29 mouse cellular contexts compared by ENCODE assay signal in the genomic region with DNA sequence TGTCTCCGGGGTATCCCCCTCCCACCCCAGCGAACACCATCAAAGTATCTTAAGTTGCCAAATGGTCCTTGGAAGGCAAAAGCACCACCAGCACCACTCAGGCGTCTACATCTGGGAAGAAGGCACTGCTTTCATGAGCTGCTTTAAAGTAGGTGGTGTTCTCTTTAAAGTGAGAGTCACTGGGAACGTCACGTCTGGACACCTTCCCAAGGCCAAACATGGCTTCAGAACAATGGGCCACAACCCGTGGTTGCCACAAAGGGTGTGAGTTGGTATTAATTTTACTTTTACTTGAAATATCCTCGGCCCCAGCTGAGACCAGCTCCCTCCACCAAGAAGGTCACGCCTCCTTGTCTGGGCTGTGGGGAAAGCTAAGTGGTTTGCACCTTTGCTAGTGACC. TPM values are rescaled to one million over a fixed set of nuclear protein-coding genes. Genes with fewer than 3 reads are reported as not detected.
DNase-seq lines count a peak whose midpoint lies in the region; ATAC-seq and TF ChIP-seq lines count a peak whose summit lies in the region.
"Had no signal": no experiment of that assay in that cellular context is flagged by ENCODE, and none has a peak within 500 bp of the region (broad histone marks: within the 10 kb centered on the region; RNA-seq: fewer than 3 reads in every experiment).

No protein-coding gene starts in this region.

- peaks cover 60% of the 10 kb centered on the region for H3K4me1 ChIP-seq in hindbrain, embryonic 10.5 days (replicated peaks)
- peaks cover 29% of the 10 kb centered on the region for H3K4me1 ChIP-seq in hindbrain, embryonic 14.5 days (replicated peaks; ENCODE audit: control insufficient read depth, insufficient read depth, low read length)
- peaks cover 71% of the 10 kb centered on the region for H3K4me1 ChIP-seq in midbrain, embryonic 10.5 days
- H3K4me1 ChIP-seq in midbrain, postnatal 0 days (ENCODE audit: insufficient read depth, low read length) = peaks cover 20% of the 10 kb centered on the region
- H3K4me1 ChIP-seq in stomach, embryonic 16.5 days (ENCODE audit: control insufficient read depth, insufficient read depth, low read length) = peaks cover 39% of the 10 kb centered on the region

- no peak for TF ChIP-seq CTCF in midbrain, postnatal 0 days (IDR thresholded peaks at IDR 0.05)

- H3K9me3 ChIP-seq in hindbrain, embryonic 10.5 days = no peaks in the 10 kb centered on the region
- no peaks in the 10 kb centered on the region for H3K9me3 ChIP-seq in hindbrain, embryonic 14.5 days (ENCODE audit: control insufficient read depth, low read length)
- H3K9me3 ChIP-seq in midbrain, embryonic 10.5 days (replicated peaks) = no peaks in the 10 kb centered on the region
- no peaks in the 10 kb centered on the region for H3K9me3 ChIP-seq in midbrain, postnatal 0 days (ENCODE audit: low read length)
- H3K9me3 ChIP-seq in stomach, embryonic 16.5 days (replicated peaks; ENCODE audit: control insufficient read depth, low read length) = no peaks in the 10 kb centered on the region
- H3K9me3 ChIP-seq: forebrain, embryonic 12.5 days; G1E; hindbrain, embryonic 13.5 days; limb, embryonic 13.5 days; midbrain, embryonic 12.5 days; neural tube, embryonic 13.5 days had no signal

- H3K36me3 ChIP-seq in hindbrain, embryonic 10.5 days = no peaks in the 10 kb centered on the region
- no peaks in the 10 kb centered on the region for H3K36me3 ChIP-seq in hindbrain, embryonic 14.5 days (replicated peaks; ENCODE audit: control insufficient read depth, insufficient read depth)
- no peaks in the 10 kb centered on the region for H3K36me3 ChIP-seq in midbrain, embryonic 10.5 days
- no peaks in the 10 kb centered on the region for H3K36me3 ChIP-seq in midbrain, postnatal 0 days (ENCODE audit: insufficient read depth, low read length)
- H3K36me3 ChIP-seq in stomach, embryonic 16.5 days (ENCODE audit: control insufficient read depth, insufficient read depth, low read length) = no peaks in the 10 kb centered on the region
- H3K36me3 ChIP-seq: forebrain, embryonic 12.5 days; G1E; hindbrain, embryonic 13.5 days; limb, embryonic 13.5 days; midbrain, embryonic 12.5 days; neural tube, embryonic 13.5 days had no signal

- no peak for ATAC-seq in hindbrain, embryonic 14.5 days (ENCODE audit: low FRiP score)
- ATAC-seq in midbrain, postnatal 0 days (ENCODE audit: low FRiP score) = no peak
- no peak for ATAC-seq in stomach, embryonic 16.5 days (ENCODE audit: insufficient read depth, low FRiP score)

- H3K27me3 ChIP-seq in hindbrain, embryonic 10.5 days (ENCODE audit: insufficient read depth, poor library complexity, severe bottlenecking) = no peaks in the 10 kb centered on the region
- H3K27me3 ChIP-seq in hindbrain, embryonic 14.5 days (ENCODE audit: control insufficient read depth, insufficient read depth, low read length) = no peaks in the 10 kb centered on the region
- H3K27me3 ChIP-seq in midbrain, embryonic 10.5 days (ENCODE audit: low read depth, poor library complexity, severe bottlenecking) = no peaks in the 10 kb centered on the region
- H3K27me3 ChIP-seq in midbrain, postnatal 0 days (ENCODE audit: insufficient read depth, low read length) = no peaks in the 10 kb centered on the region
- H3K27me3 ChIP-seq in stomach, embryonic 16.5 days (ENCODE audit: control insufficient read depth, insufficient read depth, low read length) = no peaks in the 10 kb centered on the region
- H3K27me3 ChIP-seq: forebrain, embryonic 12.5 days; hindbrain, embryonic 13.5 days; limb, embryonic 13.5 days; midbrain, embryonic 12.5 days; neural tube, embryonic 13.5 days had no signal

- H3K4me3 ChIP-seq in hindbrain, embryonic 10.5 days = no peak overlapping the region
- H3K4me3 ChIP-seq in hindbrain, embryonic 14.5 days (replicated peaks; ENCODE audit: low read length) = no peak overlapping the region
- H3K4me3 ChIP-seq in midbrain, embryonic 10.5 days = no peak overlapping the region
- H3K4me3 ChIP-seq in midbrain, postnatal 0 days (ENCODE audit: low read depth, low read length) = no peak overlapping the region
- no peak overlapping the region for H3K4me3 ChIP-seq in stomach, embryonic 16.5 days (replicated peaks; ENCODE audit: low read length)
- H3K4me3 ChIP-seq: erythroblast, embryonic 14.5 days; forebrain, embryonic 12.5 days; hindbrain, embryonic 13.5 days; limb, embryonic 13.5 days; midbrain, embryonic 12.5 days; neural tube, embryonic 13.5 days had no signal

- no peak overlapping the region for H3K4me2 ChIP-seq in hindbrain, embryonic 14.5 days (replicated peaks)
- no peak overlapping the region for H3K4me2 ChIP-seq in midbrain, postnatal 0 days (ENCODE audit: low read depth, low read length, poor library complexity, severe bottlenecking)
- no peak overlapping the region for H3K4me2 ChIP-seq in stomach, embryonic 16.5 days (ENCODE audit: low read depth, low read length)
- H3K4me2 ChIP-seq: forebrain, embryonic 12.5 days; heart, embryonic 11.5 days; hindbrain, embryonic 13.5 days; limb, embryonic 13.5 days; midbrain, embryonic 12.5 days; neural tube, embryonic 13.5 days had no signal

- WGBS in hindbrain, embryonic 10.5 days = 84% methylated on average over 8 of the region's 8 CpGs
- WGBS in hindbrain, embryonic 14.5 days = 91% methylated on average over 8 of the region's 8 CpGs
- WGBS in midbrain, embryonic 10.5 days = 81% methylated on average over 8 of the region's 8 CpGs
- WGBS in midbrain, postnatal 0 days = 84% methylated on average over 8 of the region's 8 CpGs
- 63% methylated on average over 8 of the region's 8 CpGs for WGBS in stomach, embryonic 16.5 days

- peak overlapping the region; percentile 70 for H3K27ac ChIP-seq in hindbrain, embryonic 10.5 days
- no peak overlapping the region for H3K27ac ChIP-seq in hindbrain, embryonic 14.5 days
- peak overlapping the region; percentile 98 for H3K27ac ChIP-seq in midbrain, embryonic 10.5 days (replicated peaks)
- H3K27ac ChIP-seq in midbrain, postnatal 0 days (ENCODE audit: low read depth, low read length) = no peak overlapping the region
- H3K27ac ChIP-seq in stomach, embryonic 16.5 days (ENCODE audit: low read length) = peak overlapping the region; percentile 34
- H3K27ac ChIP-seq: forebrain, embryonic 12.5 days; hindbrain, embryonic 13.5 days; kidney, postnatal 0 days; limb, embryonic 13.5 days; neural tube, embryonic 13.5 days had no signal

- H3K9ac ChIP-seq in hindbrain, embryonic 14.5 days = no peak overlapping the region
- no peak overlapping the region for H3K9ac ChIP-seq in midbrain, postnatal 0 days (replicated peaks; ENCODE audit: low read length, poor library complexity, severe bottlenecking)
- H3K9ac ChIP-seq in stomach, embryonic 16.5 days (ENCODE audit: low read length) = no peak overlapping the region
- H3K9ac ChIP-seq: forebrain, embryonic 12.5 days; hindbrain, embryonic 13.5 days; limb, embryonic 13.5 days; midbrain, embryonic 12.5 days; neural tube, embryonic 13.5 days had no signal

- peak; percentile 52 for DNase-seq in adrenal gland, postnatal 14 days
- no peak for DNase-seq in adrenal gland, adult 2 months
- DNase-seq in hindbrain, embryonic 10.5 days (ENCODE audit: low spot score) = no peak
- no peak for DNase-seq in hindbrain, embryonic 14.5 days (ENCODE audit: low spot score)
- DNase-seq in midbrain, embryonic 10.5 days (ENCODE audit: low spot score) = no peak
- no peak for DNase-seq in midbrain, postnatal 0 days (ENCODE audit: low spot score)
- no peak for DNase-seq in layer of hippocampus, adult 8-10 months (ENCODE audit: low spot score in 2 of 2)
- DNase-seq: cerebellum, adult 8-10 months; gastrocnemius, postnatal 14 days; heart, postnatal 36 days; kidney, adult 2 months; kidney, postnatal 4 days; lung, postnatal 36 days; right cerebral cortex, postnatal 4 days; thymus, adult 18-20 months; thymus, postnatal 36 days had no signal

RNA-seq across cellular contexts. Expression of gene Fmod, which starts 20.7 kb away (rescaled TPM):
- total RNA-seq in adrenal gland, postnatal 14 days (2021) = 13.9 and 15.3 TPM in 2 replicates
- 10 to 100 TPM; 10.1 to 12.4 TPM for total RNA-seq in adrenal gland, adult 2 months (2021)
- 13.4 and 17.9 TPM in 2 replicates for polyA plus RNA-seq in adrenal gland, adult 2 months (2012; rRNA removed)
- 3.6 and 9.8 TPM in 2 replicates for polyA plus RNA-seq in hindbrain, embryonic 10.5 days (2016; fragmentation: Nextera tagmentation; extraction: Ambion mirVana)
- 5.3 and 6.2 TPM in 2 replicates for polyA plus RNA-seq in hindbrain, embryonic 14.5 days (2014; fragmentation: Nextera tagmentation; extraction: Ambion mirVana)
- 2.8 and 6.5 TPM in 2 replicates for polyA plus RNA-seq in midbrain, embryonic 10.5 days (2016; fragmentation: Nextera tagmentation; extraction: Ambion mirVana)
- 17.0 and 17.1 TPM in 2 replicates for total RNA-seq in midbrain, postnatal 0 days (2014; rRNA removed)
- polyA plus RNA-seq in midbrain, postnatal 0 days (2015; fragmentation: Nextera tagmentation; extraction: Ambion mirVana) = 24.8 and 26.3 TPM in 2 replicates
- 12.3 and 13.1 TPM in 2 replicates for polyA plus RNA-seq in stomach, embryonic 16.5 days (2015; fragmentation: Nextera tagmentation; extraction: Ambion mirVana)
- total RNA-seq in layer of hippocampus, adult 8-10 months (2022) = 10 to 100 TPM in 3 of 4 experiments, 1 to 10 TPM in 1; 8.4 to 11.4 (median 10.1) TPM
- total RNA-seq: granulocyte monocyte progenitor cell, adult 5-6 weeks; megakaryocyte, adult 5-6 weeks had no signal
- polyA plus RNA-seq: erythroblast, embryonic 14.5 days; G1E had no signal

RNA-seq across cellular contexts. Expression of gene Btg2, which starts 21.2 kb away (rescaled TPM):
- 36.7 and 58.2 TPM in 2 replicates for total RNA-seq in adrenal gland, postnatal 14 days (2021)
- total RNA-seq in adrenal gland, adult 2 months (2021) = 10 to 100 TPM; 20.3 to 55.2 TPM
- 18.9 and 25.1 TPM in 2 replicates for polyA plus RNA-seq in adrenal gland, adult 2 months (2012; rRNA removed)
- 100.0 and 117 TPM in 2 replicates for polyA plus RNA-seq in hindbrain, embryonic 10.5 days (2016; fragmentation: Nextera tagmentation; extraction: Ambion mirVana)
- 26.3 and 29.0 TPM in 2 replicates for polyA plus RNA-seq in hindbrain, embryonic 14.5 days (2014; fragmentation: Nextera tagmentation; extraction: Ambion mirVana)
- polyA plus RNA-seq in midbrain, embryonic 10.5 days (2016; fragmentation: Nextera tagmentation; extraction: Ambion mirVana) = 107 and 161 TPM in 2 replicates
- 12.0 and 19.8 TPM in 2 replicates for total RNA-seq in midbrain, postnatal 0 days (2014; rRNA removed)
- polyA plus RNA-seq in midbrain, postnatal 0 days (2015; fragmentation: Nextera tagmentation; extraction: Ambion mirVana) = 8.9 and 9.9 TPM in 2 replicates
- 98.5 and 110 TPM in 2 replicates for polyA plus RNA-seq in stomach, embryonic 16.5 days (2015; fragmentation: Nextera tagmentation; extraction: Ambion mirVana)
- total RNA-seq in layer of hippocampus, adult 8-10 months (2022) = 10 to 100 TPM; 14.4 to 18.4 (median 17.3) TPM

RNA-seq across cellular contexts. Expression of gene Chit1, which starts 53.3 kb away (rescaled TPM):
- not detected in 2 replicates for total RNA-seq in adrenal gland, postnatal 14 days (2021)
- total RNA-seq in adrenal gland, adult 2 months (2021) = not detected
- polyA plus RNA-seq in adrenal gland, adult 2 months (2012; rRNA removed) = 0.07 and 0.08 TPM in 2 replicates
- polyA plus RNA-seq in hindbrain, embryonic 10.5 days (2016; fragmentation: Nextera tagmentation; extraction: Ambion mirVana) = not detected in 2 replicates
- polyA plus RNA-seq in hindbrain, embryonic 14.5 days (2014; fragmentation: Nextera tagmentation; extraction: Ambion mirVana) = 0.20 and 0.23 TPM in 2 replicates
- not detected in 2 replicates for polyA plus RNA-seq in midbrain, embryonic 10.5 days (2016; fragmentation: Nextera tagmentation; extraction: Ambion mirVana)
- 0.24 and 0.99 TPM in 2 replicates for total RNA-seq in midbrain, postnatal 0 days (2014; rRNA removed)
- 0.21 and 0.48 TPM in 2 replicates for polyA plus RNA-seq in midbrain, postnatal 0 days (2015; fragmentation: Nextera tagmentation; extraction: Ambion mirVana)
- polyA plus RNA-seq in stomach, embryonic 16.5 days (2015; fragmentation: Nextera tagmentation; extraction: Ambion mirVana) = 4.8 and 8.4 TPM in 2 replicates
- total RNA-seq in layer of hippocampus, adult 8-10 months (2022) = under 1 TPM in 1 of 4 experiments, not detected in 3; 0.32 TPM
- total RNA-seq: G1E; gastrocnemius, postnatal 14 days; heart, postnatal 36 days; left cerebral cortex, adult 18-20 months had no signal
- polyA plus RNA-seq: erythroblast, embryonic 14.5 days; forebrain, embryonic 12.5 days; G1E; kidney, adult 2 months; midbrain, embryonic 12.5 days had no signal

Comparison
In these comparisons a context has a peak if more than half of its experiments do, and no peak if none do; other contexts are left out.
1. H3K27ac ChIP-seq: peak in hindbrain, embryonic 10.5 days (single experiment), midbrain, embryonic 10.5 days (single experiment) and stomach, embryonic 16.5 days (single experiment); none in hindbrain, embryonic 14.5 days (single experiment) and midbrain, postnatal 0 days (single experiment).